Mouse (Mus musculus) bone marrow, adult 2 months (tissue): Measurements from ENCODE around the gene Cited4.

Source experiments
- CTCF ChIP-seq: fragments of 200-500 bp; IDR thresholded peaks from 2 replicates; pipeline ENCODE4 v1.5.1; 2011; ENCODE audit warnings: low read length, control low read depth; ENCODE audit not compliant: control insufficient read depth, insufficient read depth
- POLR2A ChIP-seq: fragments of 200-500 bp; IDR thresholded peaks from 2 replicates; pipeline ENCODE4 v1.6.1; 2011; ENCODE audit warnings: low read depth, mild to moderate bottlenecking, control low read depth, low read length, borderline replicate concordance; ENCODE audit not compliant: control insufficient read depth

DNA sequence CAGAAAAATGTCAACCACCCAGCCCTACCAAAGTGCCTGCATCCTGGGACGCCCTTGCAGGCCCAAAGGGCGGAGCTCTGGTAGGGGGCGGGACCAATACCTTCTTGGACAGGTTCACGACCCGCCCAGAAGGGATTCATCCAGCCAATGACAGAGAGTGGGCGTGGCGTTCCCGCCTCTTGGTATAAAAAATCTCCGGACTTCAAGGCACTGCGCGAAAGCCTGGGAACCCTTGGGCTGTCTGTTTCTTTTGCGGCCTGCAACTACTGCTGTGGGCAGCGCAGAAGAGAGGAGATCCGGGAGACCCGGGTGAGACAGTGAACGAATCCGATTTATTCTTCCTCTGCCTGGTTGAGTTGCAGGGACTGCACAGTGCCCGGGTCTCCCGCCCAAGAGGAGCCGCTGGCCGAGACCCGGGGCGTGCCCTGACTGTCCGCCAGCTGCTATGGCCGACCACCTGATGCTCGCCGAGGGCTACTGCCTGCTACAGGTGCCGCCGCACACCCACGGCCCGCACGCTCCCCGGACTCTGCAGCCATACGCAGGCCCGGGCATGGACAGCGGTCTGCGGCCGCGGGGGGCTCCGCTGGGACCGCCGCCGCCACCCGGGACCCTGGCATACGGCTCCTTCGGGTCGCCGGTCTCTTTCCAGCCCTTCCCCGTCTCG, at the start of gene Cited4:
- TF ChIP-seq POLR2A (peak; percentile 80), CTCF (no peak)
